Mouse (Mus musculus): Measurements from ENCODE around the gene Efna3.

GRCm38 (mm10) chr3:89364631-89365030 is 41.9 kb upstream of the Efna3 start:
- TF ChIP-seq CTCF (IDR thresholded peaks at IDR 0.05; ENCODE audit: low read depth, low read length): no peak
- TF ChIP-seq POLR2A (IDR thresholded peaks at IDR 0.05; ENCODE audit: insufficient read depth, low read length): no peak
- TF ChIP-seq EP300 (IDR thresholded peaks at IDR 0.05; ENCODE audit: insufficient read depth, low read depth, low read length): no peak

Measured in ES-Bruce4 (cell line).